Mouse (Mus musculus): ENCODE measurements around the gene Huwe1. TPM values are rescaled to one million over a fixed set of nuclear protein-coding genes. Genes with fewer than 3 reads are reported as not detected.

Huwe1 gene
- polyA plus RNA-seq, 1 experiment from 2014 or later: 96.4 TPM

DNA sequence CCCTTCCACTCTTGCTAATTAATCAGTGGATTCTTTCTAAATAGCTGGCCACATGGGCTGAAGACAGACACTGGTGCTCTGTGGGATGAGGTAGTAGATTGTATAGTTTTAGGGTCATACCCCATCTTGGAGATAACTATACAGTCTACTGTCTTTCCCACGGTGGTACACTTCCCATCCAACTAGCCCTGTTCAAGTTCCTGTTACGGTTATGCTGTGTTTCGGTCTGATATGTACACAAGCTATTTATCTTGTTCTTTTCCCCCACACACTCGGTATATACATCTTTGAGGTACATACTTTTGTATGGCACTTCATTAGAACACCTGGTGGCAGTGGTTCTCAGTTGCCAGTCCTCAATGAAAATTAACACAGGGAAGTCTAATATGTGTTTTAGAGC, 111.7 kb downstream of the Huwe1 start:
- no peak overlapping the region for H3K4me3 ChIP-seq (ENCODE audit: low read length)
- no peaks in the 10 kb centered on the region for H3K4me1 ChIP-seq (ENCODE audit: control insufficient read depth, insufficient read depth, low read length)
- ATAC-seq (ENCODE audit: low FRiP score, low TSS enrichment): no peak
- H3K9ac ChIP-seq (ENCODE audit: low read depth, low read length): no peak overlapping the region
- no peak overlapping the region for H3K4me2 ChIP-seq (replicated peaks; ENCODE audit: low read depth, low read length)
- H3K27me3 ChIP-seq (ENCODE audit: control insufficient read depth, insufficient read depth, low read length): no peaks in the 10 kb centered on the region
- 88% methylated on average over 4 of the region's 4 CpGs for WGBS
- no peaks in the 10 kb centered on the region for H3K9me3 ChIP-seq (ENCODE audit: control insufficient read depth, low read length)
- H3K27ac ChIP-seq (ENCODE audit: low read depth, low read length): no peak overlapping the region
- H3K36me3 ChIP-seq (ENCODE audit: control insufficient read depth, insufficient read depth, low read length): peaks cover 72% of the 10 kb centered on the region

DNA sequence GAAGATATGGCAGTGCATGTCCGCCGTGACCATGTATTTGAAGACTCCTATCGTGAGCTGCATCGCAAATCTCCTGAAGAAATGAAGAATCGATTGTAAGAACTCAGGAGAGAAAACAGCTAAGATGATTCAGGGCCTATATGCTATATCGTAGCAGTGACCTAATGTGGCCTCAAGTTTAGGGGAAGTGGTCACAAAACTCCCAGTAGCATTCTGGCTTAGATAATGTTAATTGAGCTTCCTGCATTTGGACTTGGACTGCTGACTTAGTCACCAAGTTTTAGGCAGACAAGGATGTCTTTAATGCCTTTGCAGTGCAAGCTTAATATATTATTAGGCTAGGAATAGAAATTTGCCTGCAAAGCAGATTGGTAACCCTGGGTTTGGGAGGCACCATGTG, 128.8 kb downstream of the Huwe1 start:
- no peak overlapping the region for H3K9ac ChIP-seq (ENCODE audit: low read depth, low read length)
- H3K4me1 ChIP-seq (ENCODE audit: control insufficient read depth, insufficient read depth, low read length): no peaks in the 10 kb centered on the region
- peaks cover 75% of the 10 kb centered on the region for H3K36me3 ChIP-seq (ENCODE audit: control insufficient read depth, insufficient read depth, low read length)
- H3K4me2 ChIP-seq (replicated peaks; ENCODE audit: low read depth, low read length): no peak overlapping the region
- H3K27ac ChIP-seq (ENCODE audit: low read depth, low read length): no peak overlapping the region
- 95% methylated on average over 6 of the region's 6 CpGs for WGBS
- no peaks in the 10 kb centered on the region for H3K9me3 ChIP-seq (ENCODE audit: control insufficient read depth, low read length)
- no peak overlapping the region for H3K4me3 ChIP-seq (ENCODE audit: low read length)
- H3K27me3 ChIP-seq (ENCODE audit: control insufficient read depth, insufficient read depth, low read length): peaks cover 2% of the 10 kb centered on the region; the same call in 1 of the 2 replicates
- no peak for ATAC-seq (ENCODE audit: low FRiP score, low TSS enrichment)

DNA sequence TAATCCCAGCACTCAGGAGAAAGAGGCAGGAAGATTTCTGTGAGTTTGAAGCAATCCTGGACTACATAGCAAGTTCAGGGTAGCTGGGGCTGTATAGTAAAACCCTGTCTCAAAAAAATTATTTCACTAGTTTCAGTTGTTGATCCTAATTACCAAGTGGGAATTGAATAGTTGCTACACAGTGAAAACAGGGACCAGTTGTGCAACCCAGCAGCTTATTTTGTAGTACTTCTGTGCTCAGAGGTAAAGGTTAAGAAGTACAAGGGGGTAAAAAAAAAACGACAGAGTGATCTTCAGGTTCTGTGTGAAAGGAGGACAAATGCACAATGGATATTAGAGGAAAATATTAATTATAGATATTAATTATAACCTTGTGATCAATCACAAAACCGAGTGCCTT, 138.2 kb downstream of the Huwe1 start:
- Histone ChIP-seq H3K9me3 (ENCODE audit: control insufficient read depth, low read length) (no peaks in the 10 kb centered on the region), H3K27ac (ENCODE audit: low read depth, low read length) (no peak overlapping the region), H3K9ac (ENCODE audit: low read depth, low read length) (no peak overlapping the region), H3K27me3 (ENCODE audit: control insufficient read depth, insufficient read depth, low read length) (no peaks in the 10 kb centered on the region), H3K36me3 (ENCODE audit: control insufficient read depth, insufficient read depth, low read length) (peaks cover 11% of the 10 kb centered on the region), H3K4me3 (ENCODE audit: low read length) (no peak overlapping the region), H3K4me1 (ENCODE audit: control insufficient read depth, insufficient read depth, low read length) (no peaks in the 10 kb centered on the region), H3K4me2 (replicated peaks; ENCODE audit: low read depth, low read length) (no peak overlapping the region)
- no peak for ATAC-seq (ENCODE audit: low FRiP score, low TSS enrichment)
- 45% methylated on average over 2 of the region's 2 CpGs for WGBS

DNA sequence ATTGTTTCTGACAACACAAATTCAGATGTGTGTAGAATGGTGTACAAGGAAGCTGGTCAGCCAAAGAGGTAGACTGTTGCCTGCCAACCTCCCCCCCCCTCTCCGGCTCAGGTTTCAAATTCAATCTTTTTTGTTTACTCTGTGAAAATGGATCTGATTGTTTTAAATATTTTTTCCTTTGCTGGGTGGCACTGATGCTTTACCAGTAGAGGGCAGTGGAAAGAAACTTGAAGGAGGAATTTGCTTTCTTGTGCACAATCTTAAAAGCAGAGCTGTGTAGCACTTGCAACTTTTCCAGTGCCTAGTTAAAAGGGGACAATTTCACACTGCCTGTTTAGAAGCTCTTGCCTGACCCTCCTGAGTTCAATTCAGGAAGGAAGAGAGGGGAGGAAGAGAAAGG, 146.4 kb downstream of the Huwe1 start:
- no peaks in the 10 kb centered on the region for H3K36me3 ChIP-seq (ENCODE audit: control insufficient read depth, insufficient read depth, low read length)
- no peak overlapping the region for H3K27ac ChIP-seq (ENCODE audit: low read depth, low read length)
- H3K9ac ChIP-seq (ENCODE audit: low read depth, low read length): no peak overlapping the region
- no peaks in the 10 kb centered on the region for H3K9me3 ChIP-seq (ENCODE audit: control insufficient read depth, low read length)
- 31% methylated on average over 1 of the region's 1 CpGs for WGBS
- no peaks in the 10 kb centered on the region for H3K27me3 ChIP-seq (ENCODE audit: control insufficient read depth, insufficient read depth, low read length)
- H3K4me1 ChIP-seq (ENCODE audit: control insufficient read depth, insufficient read depth, low read length): no peaks in the 10 kb centered on the region
- no peak overlapping the region for H3K4me3 ChIP-seq (ENCODE audit: low read length)
- H3K4me2 ChIP-seq (replicated peaks; ENCODE audit: low read depth, low read length): no peak overlapping the region
- ATAC-seq (ENCODE audit: low FRiP score, low TSS enrichment): no peak

DNA sequence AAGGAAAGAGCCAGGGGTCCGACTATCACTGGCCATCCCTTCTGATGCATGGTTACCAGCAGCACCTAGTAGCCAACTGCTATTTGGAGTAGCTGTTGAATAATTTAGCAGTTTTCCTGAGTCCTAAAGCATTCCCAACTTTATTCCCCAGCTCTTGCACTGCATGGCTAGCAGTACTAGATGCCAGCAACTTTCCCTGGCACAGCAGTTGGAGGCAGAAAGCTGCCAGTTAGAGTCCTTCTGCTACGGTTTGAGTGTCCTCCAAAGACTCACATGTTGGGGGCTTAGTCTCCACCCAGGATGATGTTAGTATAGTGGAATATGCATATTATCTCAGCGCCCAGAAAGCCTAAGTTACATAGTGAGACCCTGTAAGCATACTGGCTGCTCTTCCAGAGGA, 147.2 kb downstream of the Huwe1 start:
- ATAC-seq (ENCODE audit: low FRiP score, low TSS enrichment): no peak
- Histone ChIP-seq H3K27me3 (ENCODE audit: control insufficient read depth, insufficient read depth, low read length) (no peaks in the 10 kb centered on the region), H3K9me3 (ENCODE audit: control insufficient read depth, low read length) (no peaks in the 10 kb centered on the region), H3K4me3 (ENCODE audit: low read length) (no peak overlapping the region), H3K36me3 (ENCODE audit: control insufficient read depth, insufficient read depth, low read length) (no peaks in the 10 kb centered on the region), H3K27ac (ENCODE audit: low read depth, low read length) (no peak overlapping the region), H3K9ac (ENCODE audit: low read depth, low read length) (no peak overlapping the region), H3K4me1 (ENCODE audit: control insufficient read depth, insufficient read depth, low read length) (no peaks in the 10 kb centered on the region), H3K4me2 (replicated peaks; ENCODE audit: low read depth, low read length) (no peak overlapping the region)
- WGBS: 72% methylated on average over 3 of the region's 3 CpGs

DNA sequence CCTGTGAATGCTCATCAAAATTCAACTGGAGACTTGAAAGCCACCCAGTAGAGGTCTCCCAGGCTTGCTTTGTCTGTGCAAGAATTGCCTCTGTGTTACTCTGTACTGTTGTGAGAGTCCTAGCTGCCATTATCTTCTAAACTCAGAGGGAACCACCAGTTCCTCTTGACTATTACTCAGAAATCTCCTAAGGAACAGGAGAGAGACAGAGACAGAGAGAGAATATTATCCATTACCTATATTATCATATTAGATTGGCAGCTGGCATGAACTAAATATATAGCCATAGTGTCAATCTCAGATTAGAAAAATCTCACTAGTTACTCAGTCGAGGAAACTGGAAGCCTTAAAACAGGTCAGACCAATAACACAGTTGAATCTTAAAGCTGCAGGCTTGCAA, 149.6 kb downstream of the Huwe1 start:
- no peaks in the 10 kb centered on the region for H3K27me3 ChIP-seq (ENCODE audit: control insufficient read depth, insufficient read depth, low read length)
- no peak overlapping the region for H3K4me3 ChIP-seq (ENCODE audit: low read length)
- H3K36me3 ChIP-seq (ENCODE audit: control insufficient read depth, insufficient read depth, low read length): no peaks in the 10 kb centered on the region
- H3K4me2 ChIP-seq (replicated peaks; ENCODE audit: low read depth, low read length): no peak overlapping the region
- no peaks in the 10 kb centered on the region for H3K9me3 ChIP-seq (ENCODE audit: control insufficient read depth, low read length)
- no peak overlapping the region for H3K27ac ChIP-seq (ENCODE audit: low read depth, low read length)
- no peak for ATAC-seq (ENCODE audit: low FRiP score, low TSS enrichment)
- WGBS: 49% methylated on average over 1 of the region's 1 CpGs
- no peak overlapping the region for H3K9ac ChIP-seq (ENCODE audit: low read depth, low read length)
- H3K4me1 ChIP-seq (ENCODE audit: control insufficient read depth, insufficient read depth, low read length): no peaks in the 10 kb centered on the region

DNA sequence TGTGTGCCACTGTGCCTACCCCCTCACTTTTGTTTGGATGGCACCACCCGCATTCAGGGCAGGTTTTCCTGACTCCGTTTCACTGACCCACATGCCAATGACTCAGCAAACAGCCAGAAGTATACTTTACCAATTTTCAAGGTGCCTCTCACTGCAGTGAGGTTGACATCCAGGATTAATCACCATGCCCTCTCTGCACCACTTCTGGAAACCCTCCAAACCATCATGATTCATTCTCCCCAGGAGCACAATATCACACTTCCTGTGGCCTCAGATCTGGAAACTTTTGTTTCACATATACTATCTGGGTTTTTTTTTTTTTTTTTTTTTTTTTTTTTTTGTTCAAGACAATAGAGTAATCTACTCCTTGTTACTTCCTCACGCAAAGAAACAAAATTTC, 150.6 kb downstream of the Huwe1 start:
- Histone ChIP-seq H3K9ac (ENCODE audit: low read depth, low read length) (no peak overlapping the region), H3K27me3 (ENCODE audit: control insufficient read depth, insufficient read depth, low read length) (no peaks in the 10 kb centered on the region), H3K36me3 (ENCODE audit: control insufficient read depth, insufficient read depth, low read length) (no peaks in the 10 kb centered on the region), H3K4me3 (ENCODE audit: low read length) (no peak overlapping the region), H3K27ac (ENCODE audit: low read depth, low read length) (no peak overlapping the region), H3K4me1 (ENCODE audit: control insufficient read depth, insufficient read depth, low read length) (no peaks in the 10 kb centered on the region), H3K4me2 (replicated peaks; ENCODE audit: low read depth, low read length) (no peak overlapping the region), H3K9me3 (ENCODE audit: control insufficient read depth, low read length) (no peaks in the 10 kb centered on the region)
- 64% methylated on average over 3 of the region's 3 CpGs for WGBS
- ATAC-seq (ENCODE audit: low FRiP score, low TSS enrichment): no peak

MicroRNAs encoded within 50 kb of the gene (microRNA counts, 519-probe panel; counts per million panel counts)
- microRNA mmu-miR-98: 5,785 counts per million, percentile 58 among the panel's probes with 10 or more counts

Small RNAs within 50 kb of the gene (microRNA-seq; reads per million reads assigned to microRNA genes)
- gene Mir3113: not detected
- 6,639 reads per million, percentile 92 among the genes with 10 or more reads in this experiment for gene Mir98
- 1,461 reads per million, percentile 81 among the genes with 10 or more reads in this experiment for gene Mirlet7f-2

Other genes starting within 250 kb of the Huwe1 start
- gene Hsd17b10, start 201.0 kb downstream of the Huwe1 start, polyA plus RNA-seq (2014; fragmentation: Nextera tagmentation; extraction: Ambion mirVana): 231 and 241 TPM in 2 replicates
- 4.3 and 4.8 TPM in 2 replicates for gene Ribc1, start 215.5 kb downstream of the Huwe1 start, polyA plus RNA-seq (2014; fragmentation: Nextera tagmentation; extraction: Ambion mirVana)
- 64.5 and 115 TPM in 2 replicates for gene Smc1a, start 215.6 kb downstream of the Huwe1 start, polyA plus RNA-seq (2014; fragmentation: Nextera tagmentation; extraction: Ambion mirVana)

Measured in kidney, embryonic 14.5 days (tissue).